Mouse (Mus musculus) right cerebral cortex, postnatal 36 days (tissue): ENCODE measurements around the gene Olfr549.

ENCODE experiments used
- DNase-seq, 2 experiments: peaks; one replicate each; pipeline ENCODE4 v3.0.0; 2022; ENCODE audit warnings: low spot score in 2 of 2, mixed read lengths in 1 of 2

Olfr549 gene

DNA sequence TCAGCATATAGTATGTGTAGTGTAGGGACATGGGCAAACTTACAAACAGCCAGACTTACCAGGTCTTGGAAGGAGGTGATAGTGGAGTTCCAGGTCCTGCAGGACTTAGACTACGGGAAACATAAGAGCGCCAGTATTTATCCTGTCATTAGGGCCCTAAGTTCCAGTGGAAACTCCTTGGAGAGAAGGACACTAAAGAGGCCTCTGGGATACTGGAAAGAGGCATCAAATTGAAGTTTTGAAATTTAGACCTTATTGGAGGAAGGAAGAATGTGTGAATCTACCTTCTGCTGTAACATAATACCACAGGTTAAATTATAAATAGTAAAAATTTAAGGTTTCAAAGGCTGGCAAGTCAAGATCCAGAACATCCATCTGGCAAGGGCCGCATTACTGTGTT lies 42.1 kb downstream of the Olfr549 start, which contains the start of gene Olfr551:
Olfr551 (minus strand) TSS at position 101 of the 400 bp plus-strand sequence.
- no peak for DNase-seq

DNA sequence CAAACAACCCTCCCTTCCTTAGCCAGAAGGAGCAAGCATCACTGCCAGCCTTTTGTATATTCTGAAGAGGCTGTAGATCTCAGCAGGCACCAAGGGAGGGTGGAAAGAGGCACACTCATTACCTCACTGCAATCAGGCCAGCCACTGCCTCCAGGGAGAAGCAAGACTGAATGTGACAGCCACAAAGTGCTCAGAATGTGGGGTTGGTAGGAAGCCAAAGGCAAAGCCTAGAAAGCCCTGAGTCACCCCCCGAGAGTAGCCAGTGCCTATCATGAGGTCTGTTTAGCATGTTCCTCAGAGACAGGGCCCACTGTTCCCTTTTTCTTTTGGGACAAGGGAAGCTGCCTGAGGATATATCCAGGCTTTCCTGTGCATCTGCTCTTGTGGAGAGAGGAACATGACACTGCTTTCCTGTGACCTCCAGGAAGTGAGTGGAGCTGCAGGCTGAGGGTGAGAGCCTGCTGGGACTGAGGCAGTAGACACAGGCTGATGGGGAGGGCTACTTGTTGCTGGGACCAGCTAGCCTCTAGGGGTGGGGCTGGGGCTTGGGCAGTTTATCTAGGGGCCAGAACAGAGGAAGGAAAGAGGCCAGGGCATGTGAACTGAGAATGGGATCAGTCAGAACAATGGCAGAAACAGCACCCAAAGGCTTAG lies 47.8 kb downstream of the Olfr549 start, which contains the start of gene Olfr552:
Olfr552 (plus strand) TSS at position 393 of the 654 bp plus-strand sequence.
- DNase-seq = no peak
